Mouse (Mus musculus) intestine, embryonic 14.5 days (tissue): Measurements from ENCODE around the gene Rassf5. TPM values are rescaled to one million over a fixed set of nuclear protein-coding genes. Genes with fewer than 3 reads are reported as not detected.

Experiments used
- ATAC-seq: fragments of 200-750 bp; cut with Nextera tagmentation; replicated peaks from 2 replicates; pipeline ENCODE4 v1.8.0; 2017; ENCODE audit warnings: low read depth, moderate number of reproducible peaks, moderate TSS enrichment, moderate library complexity; ENCODE audit not compliant: low FRiP score, low TSS enrichment
- DNase-seq: peaks from one replicate; pipeline ENCODE4 v3.0.0-alpha.2; 2018; ENCODE audit warnings: low spot score
- H3K27ac ChIP-seq: fragments of 300-500 bp; sonication (generic); 2 replicates; pipeline ENCODE4 v1.5.1; 2014; ENCODE audit warnings: low read depth, mild to moderate bottlenecking, control low read depth
- H3K27me3 ChIP-seq: fragments of 300-500 bp; sonication (generic); replicated peaks from 2 replicates; pipeline ENCODE4 v1.6.1; 2014; ENCODE audit warnings: low read length, control low read depth; ENCODE audit not compliant: control insufficient read depth, insufficient read depth
- H3K36me3 ChIP-seq: fragments of 300-500 bp; sonication (generic); 2 replicates; pipeline ENCODE4 v1.6.1; 2014; ENCODE audit warnings: low read length, control low read depth; ENCODE audit not compliant: control insufficient read depth, insufficient read depth
- H3K4me1 ChIP-seq: fragments of 300-500 bp; sonication (generic); replicated peaks from 2 replicates; pipeline ENCODE4 v1.6.1; 2014; ENCODE audit warnings: low read length, control low read depth, mixed read lengths; ENCODE audit not compliant: control insufficient read depth, insufficient read depth
- H3K4me2 ChIP-seq: fragments of 300-500 bp; sonication (generic); 2 replicates; pipeline ENCODE4 v1.6.1; 2014; ENCODE audit warnings: low read length
- H3K4me3 ChIP-seq: fragments of 300-500 bp; sonication (generic); 2 replicates; pipeline ENCODE4 v1.5.1; 2014; ENCODE audit warnings: low read depth, low read length, control low read depth, mixed read lengths
- H3K9ac ChIP-seq: fragments of 300-500 bp; sonication (generic); 2 replicates; pipeline ENCODE4 v1.6.1; 2014; ENCODE audit warnings: mild to moderate bottlenecking, low read length
- H3K9me3 ChIP-seq: fragments of 300-500 bp; sonication (generic); 2 replicates; pipeline ENCODE4 v1.6.1; 2016; ENCODE audit warnings: low read length, control low read depth; ENCODE audit not compliant: control insufficient read depth
- WGBS: fragments of 180-500 bp; shearing (Covaris S2); extraction: QIAGEN DNeasy Blood & Tissue Kit; methylation state at CpG from one replicate; pipeline ENCODE4 v1.1.7; 2014; 5-methylcytosine and 5-hydroxymethylcytosine counted together
- polyA plus RNA-seq: library from polyadenylated mRNA; unstranded; fragments of >200 nt; fragmentation: Nextera tagmentation; extraction: Ambion mirVana; gene quantifications from 2 replicates; pipeline ENCODE4 v1.2.1, GENCODE M21; 2014

Gene Rassf5
- polyA plus RNA-seq, 1 experiment from 2014 or later = 2.9 TPM

- peaks cover 4% of the 10 kb centered on the region; the same call in 1 of the 2 replicates for H3K4me1 ChIP-seq
- H3K4me3 ChIP-seq = no peak overlapping the region
- no peaks in the 10 kb centered on the region for H3K36me3 ChIP-seq
- no peak for ATAC-seq
- H3K9ac ChIP-seq = no peak overlapping the region
- H3K9me3 ChIP-seq = no peaks in the 10 kb centered on the region
- no peaks in the 10 kb centered on the region for H3K27me3 ChIP-seq
- H3K27ac ChIP-seq = no peak overlapping the region
- H3K4me2 ChIP-seq = no peak overlapping the region
- WGBS = 93% methylated on average over 6 of the region's 6 CpGs
- DNase-seq = no peak
Measured at GRCm38 (mm10) chr1:131208800-131209199, 36.3 kb downstream of the Rassf5 start.

- DNase-seq (no peak), ATAC-seq (no peak)
- H3K9ac ChIP-seq = no peak overlapping the region
- WGBS = 88% methylated on average over 5 of the region's 5 CpGs
- peaks cover 3% of the 10 kb centered on the region; the same call in 1 of the 2 replicates for H3K4me1 ChIP-seq
- H3K4me2 ChIP-seq = no peak overlapping the region
- H3K4me3 ChIP-seq = no peak overlapping the region
- H3K9me3 ChIP-seq = no peaks in the 10 kb centered on the region
- no peaks in the 10 kb centered on the region for H3K27me3 ChIP-seq
- no peaks in the 10 kb centered on the region for H3K36me3 ChIP-seq
- H3K27ac ChIP-seq = no peak overlapping the region
Measured at GRCm38 (mm10) chr1:131208081-131208480, 37.0 kb downstream of the Rassf5 start.

GRCm38 (mm10) chr1:131207531-131207930 is 37.5 kb downstream of the Rassf5 start:
- Histone ChIP-seq H3K27ac (no peak overlapping the region), H3K36me3 (no peaks in the 10 kb centered on the region), H3K9ac (no peak overlapping the region), H3K4me3 (no peak overlapping the region), H3K4me1 (no peaks in the 10 kb centered on the region; the same call in 1 of the 2 replicates), H3K27me3 (no peaks in the 10 kb centered on the region), H3K4me2 (no peak overlapping the region), H3K9me3 (no peaks in the 10 kb centered on the region)
- WGBS = 3% methylated on average over 5 of the region's 5 CpGs
- ATAC-seq = peak; percentile 65; the same call in 1 of the 2 replicates
- peak; percentile 85 for DNase-seq

GRCm38 (mm10) chr1:131206342-131206741 is 38.7 kb downstream of the Rassf5 start:
- H3K27ac ChIP-seq = no peak overlapping the region
- no peaks in the 10 kb centered on the region for H3K36me3 ChIP-seq
- WGBS = 79% methylated on average over 5 of the region's 5 CpGs
- H3K9ac ChIP-seq = no peak overlapping the region
- H3K4me3 ChIP-seq = no peak overlapping the region
- no peak for DNase-seq
- ATAC-seq = no peak
- H3K4me1 ChIP-seq = no peaks in the 10 kb centered on the region; the same call in 1 of the 2 replicates
- H3K4me2 ChIP-seq = no peak overlapping the region
- H3K9me3 ChIP-seq = no peaks in the 10 kb centered on the region
- no peaks in the 10 kb centered on the region for H3K27me3 ChIP-seq

- no peak overlapping the region for H3K4me3 ChIP-seq
- DNase-seq (no peak), ATAC-seq (no peak)
- no peak overlapping the region for H3K9ac ChIP-seq
- no peak overlapping the region for H3K4me2 ChIP-seq
- WGBS = 70% methylated on average over 8 of the region's 8 CpGs
- no peaks in the 10 kb centered on the region for H3K27me3 ChIP-seq
- no peaks in the 10 kb centered on the region for H3K36me3 ChIP-seq
- H3K4me1 ChIP-seq = no peaks in the 10 kb centered on the region; the same call in 1 of the 2 replicates
- no peaks in the 10 kb centered on the region for H3K9me3 ChIP-seq
- H3K27ac ChIP-seq = no peak overlapping the region
Measured at GRCm38 (mm10) chr1:131204461-131204860, 40.6 kb downstream of the Rassf5 start.

GRCm38 (mm10) chr1:131201391-131201790 is 43.7 kb downstream of the Rassf5 start:
- DNase-seq = no peak
- H3K4me1 ChIP-seq = peaks cover under 1% of the 10 kb centered on the region; the same call in 1 of the 2 replicates
- H3K27me3 ChIP-seq = no peaks in the 10 kb centered on the region
- H3K4me2 ChIP-seq = no peak overlapping the region
- H3K4me3 ChIP-seq = no peak overlapping the region
- 89% methylated on average over 4 of the region's 4 CpGs for WGBS
- no peaks in the 10 kb centered on the region for H3K9me3 ChIP-seq
- no peak overlapping the region for H3K27ac ChIP-seq
- H3K36me3 ChIP-seq = no peaks in the 10 kb centered on the region
- H3K9ac ChIP-seq = no peak overlapping the region
- ATAC-seq = no peak

GRCm38 (mm10) chr1:131200588-131200987 is 44.5 kb downstream of the Rassf5 start:
- Histone ChIP-seq H3K27me3 (no peaks in the 10 kb centered on the region), H3K4me2 (no peak overlapping the region), H3K36me3 (no peaks in the 10 kb centered on the region), H3K4me1 (peaks cover 9% of the 10 kb centered on the region; the same call in 1 of the 2 replicates), H3K9ac (no peak overlapping the region), H3K9me3 (no peaks in the 10 kb centered on the region), H3K4me3 (no peak overlapping the region), H3K27ac (no peak overlapping the region)
- WGBS = 67% methylated on average over 10 of the region's 10 CpGs
- ATAC-seq (no peak), DNase-seq (no peak)

GRCm38 (mm10) chr1:131199976-131200375 is 45.1 kb downstream of the Rassf5 start:
- Histone ChIP-seq H3K27me3 (no peaks in the 10 kb centered on the region), H3K4me1 (peaks cover 9% of the 10 kb centered on the region; the same call in 1 of the 2 replicates), H3K27ac (no peak overlapping the region), H3K36me3 (no peaks in the 10 kb centered on the region), H3K4me2 (no peak overlapping the region), H3K9ac (no peak overlapping the region), H3K9me3 (no peaks in the 10 kb centered on the region), H3K4me3 (no peak overlapping the region)
- DNase-seq = peak; percentile 59
- peak; percentile 47; the same call in 1 of the 2 replicates for ATAC-seq
- 46% methylated on average over 12 of the region's 12 CpGs for WGBS

- Histone ChIP-seq H3K9ac (no peak overlapping the region), H3K9me3 (no peaks in the 10 kb centered on the region), H3K27me3 (no peaks in the 10 kb centered on the region), H3K36me3 (no peaks in the 10 kb centered on the region), H3K4me3 (no peak overlapping the region), H3K4me1 (peaks cover 9% of the 10 kb centered on the region; the same call in 1 of the 2 replicates), H3K4me2 (no peak overlapping the region), H3K27ac (no peak overlapping the region)
- WGBS = 75% methylated on average over 18 of the region's 18 CpGs
- ATAC-seq = no peak
- DNase-seq = no peak
Measured at GRCm38 (mm10) chr1:131199118-131199821, 45.8 kb downstream of the Rassf5 start.
